Mouse (Mus musculus): ENCODE measurements around the gene Gm4778. TPM values are rescaled to one million over a fixed set of nuclear protein-coding genes. Genes with fewer than 3 reads are reported as not detected.
A peak's percentile ranks its signal among the peaks of the same experiment; 100 is the strongest.
"Not testable (repeated sequence)": the region's sequence is repeated elsewhere in the genome, so short reads cannot be mapped to it uniquely, and the experiment has no call there.

Gene Gm4778
- total RNA-seq (2012; rRNA removed), result 3.0 and 3.4 TPM in 2 replicates

DNA sequence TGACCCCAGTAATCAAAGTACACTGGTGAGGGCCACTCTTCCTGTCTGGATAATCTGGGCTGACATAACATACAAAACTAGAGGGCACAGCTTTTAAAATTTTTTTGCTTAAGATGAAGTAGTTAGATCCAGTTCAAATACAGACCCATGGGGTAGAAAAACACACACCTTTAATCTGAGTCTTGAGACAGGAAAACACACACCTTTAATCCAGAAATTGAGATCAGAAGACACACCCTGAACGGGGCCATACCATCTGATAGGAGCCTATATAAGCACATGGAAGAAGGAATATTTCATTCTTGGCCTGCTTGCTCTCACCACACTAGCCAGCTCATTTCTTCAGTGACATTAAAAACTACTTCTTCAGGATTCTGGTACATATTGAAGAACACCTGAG lies at the start of gene Gm4778:
Gm4778 (plus strand) TSS at position 301 of the 400 bp plus-strand sequence.
- H3K4me3 ChIP-seq (ENCODE audit: insufficient read depth in 1 of 2, low read depth in 1 of 2, low read length in 2 of 2, poor library complexity in 1 of 2, severe bottlenecking in 1 of 2); H3K4me1 ChIP-seq (ENCODE audit: control insufficient read depth in 2 of 2, insufficient read depth in 2 of 2, low read length in 2 of 2, poor library complexity in 1 of 2); H3K9ac ChIP-seq (ENCODE audit: insufficient read depth, low read depth, low read length, poor library complexity, severe bottlenecking); DNase-seq (ENCODE audit: low read depth, low spot score); H3K9me3 ChIP-seq (ENCODE audit: control insufficient read depth, insufficient read depth, low read depth, low read length); H3K27ac ChIP-seq (ENCODE audit: insufficient read depth, low read depth, low read length, poor library complexity, severe bottlenecking); H3K36me3 ChIP-seq (ENCODE audit: control insufficient read depth, insufficient read depth, low read length, poor library complexity, severe bottlenecking); in situ Hi-C loops (cut with MboI; ENCODE audit: low sequenced_read_pairs in 2 of 2, unreplicated experiment in 2 of 2): not testable (repeated sequence)

DNA sequence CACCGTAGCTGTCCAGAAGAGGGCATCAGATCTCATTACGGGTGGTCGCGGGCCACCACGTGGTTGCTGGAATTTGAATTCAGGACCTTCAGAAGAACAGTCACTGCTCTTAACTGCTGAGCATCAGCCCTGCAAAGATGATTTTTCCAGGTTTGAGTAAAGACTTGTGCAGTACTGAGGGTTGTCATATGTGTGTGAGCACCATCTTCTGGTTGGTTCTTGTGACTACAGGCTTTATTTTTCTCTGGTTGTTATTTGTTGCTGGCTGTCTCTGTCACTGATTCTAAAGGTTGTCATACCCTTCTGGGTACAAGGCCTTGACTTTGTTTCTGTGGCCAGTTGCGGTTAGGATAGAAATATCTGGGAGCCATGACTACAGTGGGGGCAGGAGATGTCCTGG lies 3.2 kb upstream of the Gm4778 start:
- Histone ChIP-seq H3K27ac (ENCODE audit: insufficient read depth, low read depth, low read length, poor library complexity, severe bottlenecking) (no peak overlapping the region), H3K9me3 (ENCODE audit: control insufficient read depth, insufficient read depth, low read depth, low read length) (no peaks in the 10 kb centered on the region), H3K4me3 (ENCODE audit: insufficient read depth in 1 of 2, low read depth in 1 of 2, low read length in 2 of 2, poor library complexity in 1 of 2, severe bottlenecking in 1 of 2) (no peak overlapping the region), H3K36me3 (ENCODE audit: control insufficient read depth, insufficient read depth, low read length, poor library complexity, severe bottlenecking) (no peaks in the 10 kb centered on the region), H3K4me1 (ENCODE audit: control insufficient read depth in 2 of 2, insufficient read depth in 2 of 2, low read length in 2 of 2, poor library complexity in 1 of 2) (no peaks in the 10 kb centered on the region), H3K9ac (ENCODE audit: insufficient read depth, low read depth, low read length, poor library complexity, severe bottlenecking) (no peak overlapping the region)
- in situ Hi-C loops (cut with MboI; ENCODE audit: low sequenced_read_pairs in 2 of 2, unreplicated experiment in 2 of 2), result no loop called here
- TF ChIP-seq CHD2 (IDR thresholded peaks at IDR 0.05; ENCODE audit: low read depth, low read length) (no peak), ZC3H11A (IDR thresholded peaks at IDR 0.05; ENCODE audit: borderline replicate concordance, low read depth, low read length) (peak; percentile 52; the same call in 1 of the 2 replicates)
- peak; percentile 25 for DNase-seq (ENCODE audit: low read depth, low spot score)

DNA sequence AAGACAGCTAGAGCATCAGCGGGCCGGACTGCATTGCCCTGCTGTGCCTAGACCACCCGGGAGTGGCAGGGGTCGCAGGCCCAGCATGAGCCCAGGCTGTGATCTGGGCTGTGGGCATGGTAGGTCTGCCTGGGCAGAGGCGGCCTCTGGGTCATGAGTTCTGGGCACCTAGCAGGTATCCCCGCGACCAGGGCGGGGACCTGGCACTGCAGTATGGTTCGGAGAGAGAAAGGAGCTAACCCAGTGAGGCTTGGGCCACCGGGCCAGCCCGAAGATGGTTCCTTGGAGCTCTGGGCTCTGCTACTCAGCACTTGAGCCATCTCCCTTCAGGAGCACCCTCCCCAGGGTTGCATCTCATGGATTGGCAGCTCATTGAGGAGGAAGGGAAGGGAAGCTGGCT lies 12.2 kb downstream of the Gm4778 start:
- no peaks in the 10 kb centered on the region for H3K36me3 ChIP-seq (ENCODE audit: control insufficient read depth, insufficient read depth, low read length, poor library complexity, severe bottlenecking)
- H3K9ac ChIP-seq (ENCODE audit: insufficient read depth, low read depth, low read length, poor library complexity, severe bottlenecking), result no peak overlapping the region
- peak overlapping the region in 1 of 2 experiments; percentile 41; a peak in 1 of 4 replicates for H3K4me3 ChIP-seq (ENCODE audit: insufficient read depth in 1 of 2, low read depth in 1 of 2, low read length in 2 of 2, poor library complexity in 1 of 2, severe bottlenecking in 1 of 2)
- H3K9me3 ChIP-seq (ENCODE audit: control insufficient read depth, insufficient read depth, low read depth, low read length), result no peaks in the 10 kb centered on the region
- in situ Hi-C loops (cut with MboI; ENCODE audit: low sequenced_read_pairs in 2 of 2, unreplicated experiment in 2 of 2), result no loop called here
- no peak for DNase-seq (ENCODE audit: low read depth, low spot score)
- no peaks in the 10 kb centered on the region for H3K4me1 ChIP-seq (ENCODE audit: control insufficient read depth in 2 of 2, insufficient read depth in 2 of 2, low read length in 2 of 2, poor library complexity in 1 of 2)
- TF ChIP-seq HCFC1 (IDR thresholded peaks at IDR 0.05; ENCODE audit: borderline replicate concordance, insufficient read depth, low read length), result no peak
- no peak for TF ChIP-seq ZC3H11A (IDR thresholded peaks at IDR 0.05; ENCODE audit: borderline replicate concordance, low read depth, low read length)
- no peak for TF ChIP-seq ZNF384 (IDR thresholded peaks at IDR 0.05; ENCODE audit: low read depth, low read length)
- no peak for TF ChIP-seq MAFK (IDR thresholded peaks at IDR 0.05; ENCODE audit: insufficient read depth, low read depth, low read length)
- TF ChIP-seq CHD2 (IDR thresholded peaks at IDR 0.05; ENCODE audit: low read depth, low read length), result no peak
- H3K27ac ChIP-seq (ENCODE audit: insufficient read depth, low read depth, low read length, poor library complexity, severe bottlenecking), result no peak overlapping the region

DNA sequence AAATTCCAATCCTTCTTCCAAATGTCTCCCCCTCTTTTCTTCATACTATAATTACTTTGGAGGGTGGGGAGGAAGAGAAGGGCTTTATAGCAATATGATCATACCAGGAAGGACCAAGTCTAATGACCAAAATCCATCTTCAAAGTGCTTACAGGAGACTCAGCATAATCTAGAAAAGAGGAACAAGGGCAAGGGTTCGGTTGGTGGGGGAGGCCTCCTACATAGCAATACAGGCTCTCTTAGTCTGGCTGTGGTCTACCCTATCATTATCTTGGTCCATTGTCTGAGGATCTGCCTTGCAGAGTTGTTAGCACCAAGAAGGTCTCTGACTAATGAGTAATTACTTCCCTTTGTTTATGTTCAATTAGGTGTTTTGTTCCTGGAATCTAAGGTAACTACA lies 41.6 kb downstream of the Gm4778 start:
- Histone ChIP-seq H3K36me3 (ENCODE audit: control insufficient read depth, insufficient read depth, low read length, poor library complexity, severe bottlenecking) (no peaks in the 10 kb centered on the region), H3K9ac (ENCODE audit: insufficient read depth, low read depth, low read length, poor library complexity, severe bottlenecking) (no peak overlapping the region), H3K27ac (ENCODE audit: insufficient read depth, low read depth, low read length, poor library complexity, severe bottlenecking) (no peak overlapping the region), H3K4me1 (ENCODE audit: control insufficient read depth in 2 of 2, insufficient read depth in 2 of 2, low read length in 2 of 2, poor library complexity in 1 of 2) (no peaks in the 10 kb centered on the region; a peak in 1 of 4 replicates), H3K9me3 (ENCODE audit: control insufficient read depth, insufficient read depth, low read depth, low read length) (no peaks in the 10 kb centered on the region), H3K4me3 (ENCODE audit: insufficient read depth in 1 of 2, low read depth in 1 of 2, low read length in 2 of 2, poor library complexity in 1 of 2, severe bottlenecking in 1 of 2) (no peak overlapping the region)
- in situ Hi-C loops (cut with MboI; ENCODE audit: low sequenced_read_pairs in 2 of 2, unreplicated experiment in 2 of 2), result no loop called here
- TF ChIP-seq ZC3H11A (IDR thresholded peaks at IDR 0.05; ENCODE audit: borderline replicate concordance, low read depth, low read length), result no peak
- no peak for TF ChIP-seq CHD2 (IDR thresholded peaks at IDR 0.05; ENCODE audit: low read depth, low read length)
- no peak for TF ChIP-seq MAFK (IDR thresholded peaks at IDR 0.05; ENCODE audit: insufficient read depth, low read depth, low read length)
- TF ChIP-seq ZNF384 (IDR thresholded peaks at IDR 0.05; ENCODE audit: low read depth, low read length), result no peak
- TF ChIP-seq HCFC1 (IDR thresholded peaks at IDR 0.05; ENCODE audit: borderline replicate concordance, insufficient read depth, low read length), result no peak
- DNase-seq (ENCODE audit: low read depth, low spot score), result no peak

DNA sequence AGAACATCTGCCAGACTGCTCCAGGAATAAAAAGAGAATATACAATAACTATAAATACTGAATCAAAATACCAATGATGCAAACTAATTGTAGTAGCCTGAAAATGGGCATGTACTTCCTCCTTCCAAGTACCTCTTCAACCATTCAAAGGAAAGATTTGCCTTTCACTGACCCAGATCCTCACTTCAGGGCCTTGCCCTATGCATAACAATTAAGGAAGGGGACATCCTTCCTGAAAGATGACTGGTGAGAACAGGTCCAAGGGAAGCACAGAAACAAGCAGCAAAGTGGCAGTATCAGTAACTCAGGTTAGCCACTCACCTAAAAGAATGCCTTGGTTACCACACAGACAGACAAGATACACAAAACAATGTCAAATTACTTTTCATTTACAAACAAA lies 43.1 kb downstream of the Gm4778 start:
- no peak for DNase-seq (ENCODE audit: low read depth, low spot score)
- no peak for TF ChIP-seq HCFC1 (IDR thresholded peaks at IDR 0.05; ENCODE audit: borderline replicate concordance, insufficient read depth, low read length)
- TF ChIP-seq CHD2 (IDR thresholded peaks at IDR 0.05; ENCODE audit: low read depth, low read length), result no peak
- no peak for TF ChIP-seq ZC3H11A (IDR thresholded peaks at IDR 0.05; ENCODE audit: borderline replicate concordance, low read depth, low read length)
- TF ChIP-seq ZNF384 (IDR thresholded peaks at IDR 0.05; ENCODE audit: low read depth, low read length), result no peak
- no peak for TF ChIP-seq MAFK (IDR thresholded peaks at IDR 0.05; ENCODE audit: insufficient read depth, low read depth, low read length)
- Histone ChIP-seq H3K9me3 (ENCODE audit: control insufficient read depth, insufficient read depth, low read depth, low read length) (no peaks in the 10 kb centered on the region), H3K9ac (ENCODE audit: insufficient read depth, low read depth, low read length, poor library complexity, severe bottlenecking) (no peak overlapping the region), H3K4me1 (ENCODE audit: control insufficient read depth in 2 of 2, insufficient read depth in 2 of 2, low read length in 2 of 2, poor library complexity in 1 of 2) (no peaks in the 10 kb centered on the region; a peak in 1 of 4 replicates), H3K27ac (ENCODE audit: insufficient read depth, low read depth, low read length, poor library complexity, severe bottlenecking) (no peak overlapping the region), H3K4me3 (ENCODE audit: insufficient read depth in 1 of 2, low read depth in 1 of 2, low read length in 2 of 2, poor library complexity in 1 of 2, severe bottlenecking in 1 of 2) (no peak overlapping the region), H3K36me3 (ENCODE audit: control insufficient read depth, insufficient read depth, low read length, poor library complexity, severe bottlenecking) (no peaks in the 10 kb centered on the region)
- in situ Hi-C loops (cut with MboI; ENCODE audit: low sequenced_read_pairs in 2 of 2, unreplicated experiment in 2 of 2), result no loop called here

Data from ES-E14 (cell line).